Mouse (Mus musculus): Measurements from ENCODE around the gene Vsig10. TPM values are rescaled to one million over a fixed set of nuclear protein-coding genes. Genes with fewer than 3 reads are reported as not detected.
A peak's percentile ranks its signal among the peaks of the same experiment; 100 is the strongest.
"Not testable (repeated sequence)": the region's sequence is repeated elsewhere in the genome, so short reads cannot be mapped to it uniquely, and the experiment has no call there.

Vsig10 gene
- total RNA-seq, 2 experiments from 2014 or later: 1.8 to 2.0 TPM

DNA sequence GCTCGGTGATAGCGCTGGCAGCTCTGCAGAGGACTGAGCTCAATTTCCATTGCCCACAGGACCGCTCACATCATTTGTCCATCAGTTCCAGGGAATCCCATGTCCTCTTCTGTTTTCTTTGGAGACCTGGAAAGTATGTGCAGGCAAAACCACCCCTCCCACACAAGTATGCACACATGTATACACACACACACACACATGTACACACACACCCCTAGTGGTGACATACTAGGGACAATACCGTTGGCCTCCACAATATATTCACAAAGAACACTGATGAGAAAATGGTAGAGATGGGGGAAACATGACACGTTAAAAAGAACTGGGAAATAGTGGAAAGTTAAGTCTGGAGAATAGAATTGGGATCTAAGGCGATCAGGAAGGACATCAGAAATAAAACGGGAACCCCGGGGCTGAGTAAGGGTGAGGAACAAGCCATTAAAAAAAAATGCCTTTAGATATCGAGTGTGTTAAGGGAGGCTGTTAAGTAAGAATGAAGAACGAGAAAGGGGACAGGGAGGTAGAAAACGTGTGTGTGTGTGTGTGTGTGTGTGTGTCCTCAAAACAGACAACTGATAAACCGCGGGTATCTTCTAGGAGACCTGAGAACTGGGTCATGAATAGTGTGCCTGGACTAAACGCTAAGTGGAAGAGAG lies 36.9 kb downstream of the Vsig10 start:
- no peak for DNase-seq (ENCODE audit: low spot score in 2 of 2)

DNA sequence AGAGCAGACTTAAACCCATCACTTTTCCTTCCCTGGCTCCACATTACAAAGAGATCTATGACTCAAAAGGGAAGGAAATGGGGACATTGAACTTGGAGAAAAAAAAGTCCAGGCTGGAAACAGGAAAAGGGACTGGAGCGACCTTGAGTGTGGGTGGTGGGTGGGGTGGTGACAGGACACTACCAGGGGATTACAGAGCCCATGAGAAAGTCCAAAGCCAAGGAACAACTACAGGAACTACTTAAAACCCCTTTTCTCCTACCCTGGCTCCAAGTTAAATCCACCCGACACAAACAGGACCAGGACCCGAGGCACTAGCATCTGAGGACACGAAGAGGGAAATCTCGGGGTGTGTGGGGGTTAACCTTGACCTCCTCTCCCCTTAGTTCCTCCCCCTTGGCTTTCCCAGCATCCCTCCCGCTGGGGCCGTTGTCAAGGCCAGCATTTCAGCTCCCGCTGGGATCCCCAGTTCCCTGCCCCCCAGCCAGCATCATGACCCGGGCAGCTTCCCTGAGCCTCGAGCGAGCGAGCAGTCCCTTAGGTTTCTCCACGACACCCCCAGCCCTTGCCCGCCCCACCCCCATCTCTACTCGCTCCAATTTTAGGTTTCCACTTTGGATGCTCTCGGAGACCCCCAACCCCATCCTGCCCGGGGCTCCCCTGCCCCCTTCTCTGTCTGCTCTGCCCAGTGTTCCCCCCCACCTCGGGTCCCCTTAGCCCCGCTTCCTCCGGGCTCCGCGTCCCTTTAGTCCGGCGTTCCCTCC lies 37.7 kb downstream of the Vsig10 start:
- DNase-seq (ENCODE audit: low spot score in 2 of 2): no peak

DNA sequence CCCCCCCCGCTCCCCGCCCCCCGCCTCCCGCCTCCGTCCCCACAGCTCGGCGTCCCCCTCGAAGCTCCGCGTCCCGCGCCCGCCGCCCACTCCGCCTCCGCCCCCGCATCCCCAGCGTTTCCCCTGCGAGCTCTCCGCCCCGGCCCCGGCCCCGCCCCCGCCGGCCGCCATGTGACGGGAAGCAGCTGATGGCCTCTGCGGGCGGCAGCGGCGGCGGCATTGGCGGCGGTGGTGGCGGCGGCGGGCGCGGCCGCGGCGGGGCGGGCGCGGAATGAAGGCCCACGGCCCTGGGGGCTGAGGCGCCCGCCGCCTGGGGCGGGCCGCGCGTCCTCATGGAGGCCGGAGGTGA lies 38.2 kb downstream of the Vsig10 start, which contains the start of gene Wsb2:
Gene Wsb2 (plus strand): TSS at position 176 of the 349 bp plus-strand sequence.
- peak; percentile 59 to 81 for DNase-seq (ENCODE audit: low spot score in 2 of 2)

DNA sequence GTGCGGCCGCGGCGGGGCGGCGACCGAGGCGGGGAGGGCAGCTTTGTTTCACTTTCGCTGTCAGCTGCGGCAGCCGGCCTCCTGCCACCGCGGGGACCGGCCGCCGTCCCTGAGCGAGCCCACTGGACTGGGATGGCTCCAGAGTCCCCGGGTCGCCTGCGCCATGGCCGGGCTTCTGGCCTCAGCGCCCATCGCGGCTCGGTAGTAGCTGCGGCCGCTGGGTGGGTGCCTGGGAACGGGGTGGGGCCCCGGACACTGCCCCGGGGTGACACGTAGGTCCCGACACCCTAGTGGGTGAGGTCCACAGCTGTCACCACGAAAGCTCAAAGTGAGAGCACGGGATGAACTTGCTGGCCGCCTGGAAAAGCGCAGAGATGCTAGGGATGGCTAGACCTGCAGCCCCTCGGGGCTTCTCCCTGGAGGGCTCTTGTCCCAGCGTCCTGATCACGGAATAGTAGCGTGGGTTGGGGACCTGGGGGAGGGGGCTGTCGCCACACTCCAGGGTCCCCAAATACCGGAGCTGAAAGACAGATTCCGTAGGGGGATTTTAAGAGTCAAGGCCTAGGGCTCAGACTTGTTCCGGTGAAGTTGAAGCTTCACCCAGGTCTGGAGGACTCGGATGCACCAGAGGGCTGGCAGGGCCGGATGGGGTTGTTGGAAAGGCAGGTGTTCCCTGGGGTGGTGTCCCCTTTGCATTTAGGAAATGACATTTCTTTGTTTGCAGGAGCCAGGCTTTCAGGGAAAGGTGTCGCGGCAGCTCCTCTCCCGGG lies 38.8 kb downstream of the Vsig10 start:
- no peak for DNase-seq (ENCODE audit: low spot score in 2 of 2)

DNA sequence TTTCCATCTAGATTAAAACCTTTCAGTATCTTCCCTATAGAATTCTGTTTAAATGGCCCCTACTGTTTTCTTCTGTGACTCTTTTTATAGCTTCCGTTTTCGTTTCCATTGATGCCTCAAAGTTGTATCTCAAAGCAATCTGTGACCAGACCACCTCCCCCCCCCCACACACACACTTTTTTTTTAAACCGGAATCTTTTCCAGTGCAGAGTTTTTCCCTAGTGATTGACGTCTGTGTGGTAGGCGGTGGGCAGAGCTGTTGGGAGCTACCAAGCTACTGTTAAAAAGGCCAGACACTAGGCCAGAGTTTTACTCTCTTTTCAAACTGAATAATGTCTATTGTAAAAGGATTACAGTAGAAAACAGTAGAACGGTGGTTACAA lies 39.4 kb downstream of the Vsig10 start:
- DNase-seq (ENCODE audit: low spot score in 2 of 2): no peak

DNA sequence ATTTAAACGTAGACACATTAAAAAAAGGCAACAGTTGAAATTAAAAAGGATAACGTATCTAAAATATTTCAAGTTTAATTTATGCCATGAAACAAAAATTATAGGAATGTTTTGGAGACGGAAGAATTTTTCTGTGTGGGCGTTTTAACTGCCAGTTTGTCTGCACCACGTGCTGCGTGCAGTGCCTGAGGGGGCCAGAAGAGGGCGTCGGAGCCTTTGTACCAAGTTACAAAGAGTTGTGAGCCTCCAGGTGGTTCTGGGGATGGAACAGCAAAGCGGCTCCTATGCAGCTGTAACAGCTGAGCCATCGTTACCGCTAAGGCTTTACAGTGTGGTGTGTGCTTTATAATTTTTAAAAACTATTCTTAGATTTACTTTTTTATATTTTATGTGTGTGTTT lies 39.8 kb downstream of the Vsig10 start:
- peak; percentile 64 to 88 for DNase-seq (ENCODE audit: low spot score in 2 of 2)

DNA sequence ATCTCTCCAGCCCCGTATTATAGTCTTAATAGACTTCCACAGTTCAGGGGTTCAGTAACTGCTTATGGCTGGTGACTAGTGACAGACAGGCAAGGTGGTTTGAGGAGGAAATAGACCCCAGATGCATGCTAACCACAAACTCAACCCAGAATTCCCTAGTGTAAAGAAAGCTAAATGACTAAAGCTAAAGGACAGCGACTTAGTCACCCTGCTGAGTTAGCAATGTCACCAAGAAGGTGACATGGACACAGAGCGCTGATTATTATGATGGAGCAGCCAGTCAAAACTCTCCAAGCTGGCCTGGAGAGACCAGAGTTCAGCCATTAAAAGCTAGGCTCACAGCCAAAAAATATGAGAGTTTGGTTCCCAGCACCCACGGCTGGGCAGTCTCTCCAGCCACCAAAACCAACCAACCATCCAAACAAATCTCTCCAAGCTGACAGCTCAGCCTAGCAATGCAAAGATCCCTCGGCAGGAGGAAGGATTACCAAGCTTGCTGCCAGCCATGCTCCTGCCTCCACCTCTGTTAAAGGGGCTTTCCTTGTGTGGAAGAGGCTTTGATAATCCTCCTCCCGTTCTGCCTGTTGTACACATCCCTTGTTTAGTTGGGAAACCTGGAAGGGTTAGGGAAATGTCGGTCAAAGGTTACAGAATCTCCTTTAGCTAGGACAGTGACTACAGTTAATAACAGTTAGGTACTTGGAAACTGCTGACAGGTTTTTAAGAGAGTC lies 40.8 kb downstream of the Vsig10 start:
- no peak for DNase-seq (ENCODE audit: low spot score in 2 of 2)

DNA sequence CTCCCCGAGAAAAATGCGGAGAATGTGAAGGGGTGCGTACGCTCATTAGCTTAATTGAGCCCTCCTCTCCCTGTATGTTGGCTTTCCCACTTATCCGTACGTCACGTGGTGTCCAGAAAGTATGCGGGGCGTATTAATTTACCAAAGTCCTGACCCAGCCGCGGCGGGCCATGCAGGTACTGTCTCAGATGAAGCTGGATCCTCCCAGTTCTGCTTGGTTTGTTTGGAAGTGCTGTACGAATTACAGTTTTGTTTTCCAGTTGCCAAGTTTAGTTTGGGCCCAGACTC lies 41.3 kb downstream of the Vsig10 start:
- DNase-seq (ENCODE audit: low spot score in 2 of 2): no peak

DNA sequence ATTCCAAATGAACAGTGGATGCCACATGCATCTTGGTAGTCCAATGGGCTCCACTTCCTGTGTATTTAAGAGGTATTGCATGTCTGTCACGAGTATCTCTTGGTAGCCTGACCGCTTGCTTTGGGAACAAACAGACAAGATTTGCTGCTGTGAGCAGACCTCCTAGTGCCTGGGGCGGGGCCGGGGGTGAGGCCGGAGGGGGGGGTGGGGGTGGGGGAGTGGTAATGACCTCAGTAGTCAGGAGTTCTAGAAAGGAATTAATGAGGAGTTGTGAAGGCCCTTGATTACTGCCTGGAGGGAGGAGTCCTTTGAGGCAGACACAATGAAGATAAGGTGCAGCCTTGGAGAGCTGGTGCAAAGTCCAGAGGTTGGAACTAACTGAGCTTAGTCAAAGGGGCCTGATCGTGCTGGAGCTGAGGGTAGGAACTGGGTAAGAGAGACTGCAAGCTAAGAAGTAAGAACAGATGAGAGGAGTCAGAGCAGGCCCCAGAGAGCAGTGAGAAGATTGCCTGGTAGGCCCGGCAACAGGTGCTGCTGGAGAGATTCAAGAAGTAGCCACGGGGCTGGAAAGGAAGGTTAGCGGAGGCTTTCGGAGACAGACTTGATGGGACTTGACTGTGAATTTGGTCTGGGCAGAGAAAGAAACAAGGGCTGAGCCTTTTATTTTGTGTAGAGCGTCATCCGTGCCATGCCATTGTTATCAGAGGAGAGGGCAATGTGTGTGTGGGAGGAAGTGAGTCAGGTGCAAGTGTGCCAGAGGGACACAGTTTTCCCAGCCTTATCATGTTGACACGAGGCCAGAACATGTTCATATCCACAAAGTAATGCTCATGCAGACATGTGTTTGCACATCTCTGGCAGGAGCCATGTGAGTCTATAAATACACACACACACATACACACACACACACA lies 42.0 kb downstream of the Vsig10 start:
- DNase-seq (ENCODE audit: low spot score in 2 of 2): no peak

DNA sequence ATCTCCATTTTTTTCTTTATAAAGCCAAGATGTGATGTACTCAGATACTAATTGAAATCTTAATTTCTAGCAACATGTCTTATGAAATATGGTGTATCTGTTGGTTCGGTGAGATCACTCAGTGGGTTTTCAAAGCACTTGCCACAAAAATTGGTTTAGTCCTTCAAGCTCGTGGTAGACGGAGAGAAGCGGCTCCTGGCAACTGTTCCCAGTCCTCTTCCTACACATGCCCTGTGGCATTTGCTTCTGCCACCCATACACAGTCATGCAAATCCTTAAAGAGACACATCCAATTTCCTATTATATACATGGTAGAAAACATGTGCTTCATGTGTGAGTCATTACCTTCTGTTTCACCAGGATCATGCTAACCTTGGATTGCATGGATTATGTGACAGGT lies 42.7 kb downstream of the Vsig10 start:
- peak; percentile 43 to 58 for DNase-seq (ENCODE audit: low spot score in 2 of 2)

DNA sequence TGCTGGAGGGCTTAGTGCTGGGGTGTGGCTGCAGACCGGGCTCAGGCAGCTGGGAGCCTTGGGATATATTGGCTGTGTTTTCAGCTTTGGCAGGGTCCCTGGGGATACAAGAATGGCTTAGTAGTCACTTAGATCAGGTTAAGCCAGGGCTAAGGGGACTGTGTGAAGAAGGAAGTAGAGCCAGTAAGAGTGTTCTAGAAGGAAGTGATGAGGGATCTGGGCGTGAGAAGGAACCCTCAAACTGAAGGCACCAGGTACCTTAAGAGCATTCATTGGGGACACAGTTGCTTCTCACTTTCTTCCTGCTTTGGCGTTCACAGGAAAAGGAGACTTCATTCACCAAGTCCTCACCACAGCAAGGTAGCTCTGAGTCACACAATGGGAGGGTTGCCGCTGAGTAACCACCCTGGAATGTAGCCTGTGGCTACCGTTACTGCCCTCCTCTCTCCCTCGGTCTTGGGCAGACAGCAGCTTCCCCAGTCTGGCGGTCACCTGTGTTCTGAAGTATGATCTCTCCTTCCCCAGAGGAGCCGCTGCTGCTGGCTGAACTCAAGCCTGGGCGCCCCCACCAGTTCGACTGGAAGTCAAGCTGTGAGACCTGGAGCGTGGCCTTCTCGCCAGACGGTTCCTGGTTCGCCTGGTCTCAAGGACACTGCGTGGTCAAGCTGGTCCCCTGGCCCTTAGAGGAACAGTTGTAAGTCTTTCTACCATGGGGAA lies 44.3 kb downstream of the Vsig10 start:
- DNase-seq (ENCODE audit: low spot score in 2 of 2): no peak

DNA sequence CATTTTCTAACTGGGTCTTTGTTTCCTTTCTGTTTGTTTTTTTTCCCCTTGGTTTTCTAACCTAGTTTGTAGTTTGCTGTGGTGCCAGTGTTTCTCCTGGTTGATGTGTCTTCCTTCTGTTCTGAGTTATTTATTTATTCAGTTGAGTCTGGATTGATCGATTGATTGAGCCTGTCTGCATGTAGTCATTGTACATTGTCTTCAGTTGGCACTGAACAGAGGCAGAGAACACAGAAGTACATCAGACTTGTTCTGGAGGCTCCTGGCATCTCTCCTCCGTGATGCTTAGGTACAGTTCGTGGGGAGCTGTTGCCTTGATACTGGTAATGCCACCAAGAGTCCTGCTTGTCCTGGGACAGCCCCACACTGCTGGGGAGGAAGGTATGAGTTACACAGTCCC lies 45.9 kb downstream of the Vsig10 start:
- DNase-seq (ENCODE audit: low spot score in 2 of 2): no peak

DNA sequence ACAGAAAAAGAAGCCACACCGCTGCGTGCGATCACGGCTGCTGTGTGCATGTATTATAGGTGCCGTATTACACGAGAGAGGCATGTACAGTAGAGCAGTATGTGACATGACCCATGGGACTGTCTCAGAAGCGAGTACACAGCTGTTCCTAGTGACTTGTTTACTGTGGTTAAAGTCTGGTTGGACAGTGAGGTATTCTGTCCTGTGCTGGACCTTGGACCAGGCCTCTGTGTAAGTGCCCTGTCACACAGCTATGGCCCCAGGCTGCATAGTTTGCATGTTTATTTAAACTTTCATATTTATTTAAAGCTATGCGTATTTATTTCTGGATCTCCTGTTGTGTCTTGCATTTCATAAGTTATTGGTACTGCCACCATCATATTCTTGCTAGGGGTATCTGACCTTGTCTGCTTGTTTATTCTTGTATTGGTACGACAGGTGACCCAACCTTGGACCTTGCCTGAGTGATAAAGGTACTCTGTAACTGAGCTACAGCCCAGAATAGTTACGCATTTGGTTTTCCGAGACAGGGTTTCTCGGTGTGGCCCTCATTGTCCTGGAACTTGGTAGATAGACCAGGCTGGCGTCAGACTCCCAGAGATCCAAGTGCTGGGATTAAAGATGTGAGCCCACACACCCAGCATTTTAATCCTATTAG lies 47.1 kb downstream of the Vsig10 start:
- DNase-seq (ENCODE audit: low spot score in 2 of 2): no peak

DNA sequence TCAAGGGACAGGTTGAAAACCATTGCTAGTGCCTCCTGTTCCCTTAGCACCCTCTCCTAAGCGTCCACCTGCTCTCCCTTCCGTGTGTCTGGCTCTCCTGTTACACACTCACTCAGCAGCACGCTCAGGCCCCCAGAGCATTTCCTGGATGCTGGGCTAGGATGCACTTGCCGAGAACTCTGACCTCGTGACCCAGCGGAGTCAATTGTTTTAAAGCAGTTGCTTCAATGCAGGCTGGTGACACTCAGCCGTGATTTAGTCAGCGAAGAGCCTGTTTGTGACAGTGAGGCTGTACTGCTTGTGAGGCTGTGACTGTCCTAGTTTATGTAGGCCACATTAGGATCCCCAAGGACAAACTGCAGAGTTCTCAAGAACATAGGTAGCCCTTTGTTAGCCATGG lies 48.3 kb downstream of the Vsig10 start:
- DNase-seq (ENCODE audit: low spot score in 2 of 2): no peak

DNA sequence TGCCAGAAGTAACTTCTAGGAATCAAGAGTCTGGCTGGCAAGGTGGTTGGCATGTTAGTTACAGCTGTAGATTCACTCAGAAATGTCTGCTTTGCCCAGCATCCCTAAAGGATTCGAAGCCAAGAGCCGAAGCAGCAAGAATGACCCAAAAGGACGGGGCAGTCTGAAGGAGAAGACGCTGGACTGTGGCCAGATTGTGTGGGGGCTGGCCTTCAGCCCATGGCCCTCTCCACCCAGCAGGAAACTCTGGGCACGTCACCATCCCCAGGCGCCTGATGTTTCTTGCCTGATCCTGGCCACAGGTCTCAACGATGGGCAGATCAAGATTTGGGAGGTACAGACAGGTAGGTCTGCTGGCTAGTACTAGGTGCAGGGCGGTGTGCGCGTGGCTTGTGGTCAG lies 51.7 kb downstream of the Vsig10 start:
- no peak for DNase-seq (ENCODE audit: low spot score in 2 of 2)

DNA sequence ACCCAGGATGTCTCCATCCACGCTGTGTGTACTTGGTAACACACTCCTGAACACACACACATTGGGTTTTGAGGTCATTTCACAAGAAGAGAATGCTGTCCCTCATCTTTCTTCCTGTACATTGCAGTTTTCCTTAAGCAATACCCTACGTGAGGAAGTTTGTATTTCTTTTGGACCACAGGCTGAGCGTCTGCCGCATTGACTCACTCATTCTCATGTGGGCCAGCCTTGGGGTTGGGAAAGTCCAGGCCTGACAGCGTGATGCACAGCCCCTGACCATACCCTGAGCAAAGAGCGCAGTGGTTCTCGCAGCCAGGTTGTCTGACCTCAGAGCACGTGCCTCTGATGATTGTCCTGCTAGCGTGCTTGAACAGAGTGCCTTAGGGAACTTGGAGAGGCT lies 54.5 kb downstream of the Vsig10 start:
- DNase-seq (ENCODE audit: low spot score in 2 of 2): no peak

DNA sequence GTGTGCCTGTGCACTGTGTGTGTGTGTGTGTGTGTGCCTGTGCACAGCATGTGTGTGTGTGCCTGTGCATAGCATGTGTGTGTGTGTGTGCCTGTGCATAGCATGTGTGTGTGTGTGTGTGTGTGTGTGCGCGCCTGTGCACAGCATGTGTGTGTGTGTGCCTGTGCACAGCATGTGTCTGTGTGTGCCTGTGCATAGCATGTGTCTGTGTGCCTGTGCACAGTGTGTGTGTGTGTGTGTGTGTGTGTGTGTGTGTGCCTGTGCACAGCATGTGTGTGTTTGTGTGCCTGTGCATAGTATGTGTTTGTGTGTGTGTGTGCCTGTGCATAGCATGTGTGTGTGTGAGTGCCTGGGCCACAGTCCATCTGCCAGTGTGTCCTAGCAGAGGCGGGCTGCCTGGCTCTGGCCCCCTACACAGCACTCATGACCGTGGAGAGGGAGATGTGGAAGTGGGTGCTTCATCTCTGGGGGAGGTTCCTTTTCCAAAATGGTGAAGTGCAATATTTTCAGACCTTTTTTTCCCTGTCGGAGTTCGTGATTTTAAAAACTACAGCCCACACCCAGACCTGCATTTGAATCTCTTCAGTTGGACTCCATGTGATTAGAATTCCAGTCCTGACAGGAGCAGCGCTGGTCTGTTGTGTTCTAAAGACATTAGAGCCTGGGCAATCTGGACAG lies 55.6 kb downstream of the Vsig10 start:
- DNase-seq (ENCODE audit: low spot score in 2 of 2): no peak

DNA sequence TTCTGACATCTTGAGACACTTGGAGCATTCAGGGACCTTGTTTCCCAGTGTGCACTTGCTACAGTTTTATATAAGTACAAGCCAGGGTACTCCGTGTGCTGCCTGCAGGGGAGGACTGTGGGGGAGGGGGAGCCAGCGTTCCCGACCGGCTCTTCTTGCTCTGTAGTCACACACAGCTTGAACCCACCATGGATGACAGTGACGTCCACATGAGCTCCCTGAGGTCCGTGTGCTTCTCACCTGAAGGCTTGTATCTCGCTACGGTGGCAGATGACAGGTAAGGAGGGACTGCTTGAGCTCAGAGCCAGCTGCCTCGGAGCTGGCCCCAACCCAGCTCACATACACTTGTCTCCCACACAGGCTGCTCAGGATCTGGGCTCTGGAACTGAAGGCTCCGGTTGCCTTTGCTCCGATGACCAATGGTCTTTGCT lies 57.5 kb downstream of the Vsig10 start:
- peak in 1 of 2 experiments; percentile 68 for DNase-seq (ENCODE audit: low spot score in 2 of 2)

DNA sequence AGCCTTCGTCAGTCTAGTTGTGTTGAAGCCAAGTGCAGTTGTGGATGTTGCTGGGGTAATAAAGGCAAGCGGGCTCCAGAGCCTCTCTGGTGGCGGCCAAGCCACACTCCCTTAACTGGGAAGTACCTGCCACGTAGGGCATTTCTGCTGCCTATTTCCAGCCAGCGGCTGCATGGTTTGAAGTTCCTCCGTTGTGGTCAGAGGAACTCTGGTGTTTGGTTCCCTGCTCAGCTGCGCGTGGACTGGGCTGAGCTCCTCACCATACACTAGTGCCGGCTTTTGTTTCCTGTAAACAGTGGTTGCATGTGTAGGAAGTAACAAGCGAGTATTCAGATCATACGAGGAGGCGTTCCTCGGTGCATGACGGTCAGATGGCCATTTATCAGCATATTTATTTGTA lies 58.8 kb downstream of the Vsig10 start:
- DNase-seq (ENCODE audit: low spot score in 2 of 2): not testable (repeated sequence)
